Mouse (Mus musculus) induced T-regulatory cell, adult 2 months (primary cell): Measurements from ENCODE around the gene Cxcr6.
A peak's percentile ranks its signal among the peaks of the same experiment; 100 is the strongest.

Experiments
- DNase-seq: peaks from one replicate; pipeline ENCODE4 v3.0.0-alpha.2; 2012; ENCODE audit warnings: low read depth

The Cxcr6 gene

GRCm38 (mm10) chr9:123806267-123806666 lies at the start of gene Cxcr6:
Gene Cxcr6, plus strand, starts transcription at chr9:123806475.
- peak; percentile 63 for DNase-seq

- DNase-seq, result peak; percentile 74
Observed at GRCm38 (mm10) chr9:123756752-123757151, 49.5 kb upstream of the Cxcr6 start.

- DNase-seq, result no peak
Observed at GRCm38 (mm10) chr9:123757326-123757725, 48.9 kb upstream of the Cxcr6 start.

- DNase-seq, result no peak
Observed at GRCm38 (mm10) chr9:123758156-123758555, 48.1 kb upstream of the Cxcr6 start.

- peak; percentile 63 for DNase-seq
Observed at GRCm38 (mm10) chr9:123758645-123759044, 47.6 kb upstream of the Cxcr6 start.

- DNase-seq, result peak; percentile 68
Observed at GRCm38 (mm10) chr9:123760806-123761205, 45.5 kb upstream of the Cxcr6 start.

GRCm38 (mm10) chr9:123762886-123763285 lies 43.4 kb upstream of the Cxcr6 start:
- peak; percentile 50 for DNase-seq

GRCm38 (mm10) chr9:123763771-123764170 lies 42.5 kb upstream of the Cxcr6 start:
- DNase-seq, result peak; percentile 44

GRCm38 (mm10) chr9:123766996-123767395 lies 39.3 kb upstream of the Cxcr6 start:
- no peak for DNase-seq

- DNase-seq, result peak; percentile 37
Observed at GRCm38 (mm10) chr9:123768443-123768842, 37.8 kb upstream of the Cxcr6 start.

- DNase-seq, result no peak
Observed at GRCm38 (mm10) chr9:123769532-123769931, 36.7 kb upstream of the Cxcr6 start.

- DNase-seq, result peak; percentile 65
Observed at GRCm38 (mm10) chr9:123773299-123773698, 33.0 kb upstream of the Cxcr6 start.

GRCm38 (mm10) chr9:123788855-123789529 lies 17.3 kb upstream of the Cxcr6 start:
- no peak for DNase-seq

GRCm38 (mm10) chr9:123796174-123796573 lies 10.1 kb upstream of the Cxcr6 start:
- peak; percentile 78 for DNase-seq

GRCm38 (mm10) chr9:123801527-123801926 lies 4.7 kb upstream of the Cxcr6 start:
- DNase-seq, result no peak

GRCm38 (mm10) chr9:123802421-123802820 lies 3.9 kb upstream of the Cxcr6 start:
- no peak for DNase-seq

- DNase-seq, result peak; percentile 53
Observed at GRCm38 (mm10) chr9:123802896-123803295, 3.4 kb upstream of the Cxcr6 start.

- DNase-seq, result peak; percentile 48
Observed at GRCm38 (mm10) chr9:123805241-123805640, 1.0 kb upstream of the Cxcr6 start.

- DNase-seq, result no peak
Observed at GRCm38 (mm10) chr9:123808583-123808982, 2.3 kb downstream of the Cxcr6 start.

- peak; percentile 51 for DNase-seq
Observed at GRCm38 (mm10) chr9:123811831-123812230, 5.6 kb downstream of the Cxcr6 start.

- DNase-seq, result peak; percentile 82
Observed at GRCm38 (mm10) chr9:123814326-123814725, 8.1 kb downstream of the Cxcr6 start.

GRCm38 (mm10) chr9:123814821-123815220 lies 8.5 kb downstream of the Cxcr6 start:
- DNase-seq, result no peak

GRCm38 (mm10) chr9:123815444-123815843 lies 9.2 kb downstream of the Cxcr6 start:
- no peak for DNase-seq

GRCm38 (mm10) chr9:123815996-123816395 lies 9.7 kb downstream of the Cxcr6 start:
- no peak for DNase-seq
